Mouse (Mus musculus) ovary, postnatal 10 days (tissue): ENCODE measurements around the gene Fgl2.
A peak's percentile ranks its signal among the peaks of the same experiment; 100 is the strongest.
"Not testable (repeated sequence)": the region's sequence is repeated elsewhere in the genome, so short reads cannot be mapped to it uniquely, and the experiment has no call there.

Source experiments
- DNase-seq: peaks from one replicate; pipeline ENCODE4 v3.0.0; 2022; ENCODE audit warnings: low spot score

Gene Fgl2

DNA sequence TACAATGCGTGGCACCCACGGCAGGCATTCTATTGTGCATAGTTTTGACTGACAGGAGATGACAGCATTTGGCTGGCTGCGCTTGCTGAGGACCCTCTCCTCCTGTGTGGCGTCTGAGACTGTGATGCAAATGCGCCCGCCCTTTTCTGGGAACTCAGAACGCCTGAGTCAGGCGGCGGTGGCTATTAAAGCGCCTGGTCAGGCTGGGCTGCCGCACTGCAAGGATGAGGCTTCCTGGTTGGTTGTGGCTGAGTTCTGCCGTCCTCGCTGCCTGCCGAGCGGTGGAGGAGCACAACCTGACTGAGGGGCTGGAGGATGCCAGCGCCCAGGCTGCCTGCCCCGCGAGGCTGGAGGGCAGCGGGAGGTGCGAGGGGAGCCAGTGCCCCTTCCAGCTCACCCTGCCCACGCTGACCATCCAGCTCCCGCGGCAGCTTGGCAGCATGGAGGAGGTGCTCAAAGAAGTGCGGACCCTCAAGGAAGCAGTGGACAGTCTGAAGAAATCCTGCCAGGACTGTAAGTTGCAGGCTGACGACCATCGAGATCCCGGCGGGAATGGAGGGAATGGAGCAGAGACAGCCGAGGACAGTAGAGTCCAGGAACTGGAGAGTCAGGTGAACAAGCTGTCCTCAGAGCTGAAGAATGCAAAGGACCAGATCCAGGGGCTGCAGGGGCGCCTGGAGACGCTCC lies at the start of gene Fgl2:
Gene Fgl2 (plus strand): TSS at position 150 of the 687 bp plus-strand sequence.
- peak; percentile 39 for DNase-seq

GRCm38 (mm10) chr5:21326494-21326893 lies 45.9 kb upstream of the Fgl2 start:
- no peak for DNase-seq

GRCm38 (mm10) chr5:21328560-21328959 lies 43.9 kb upstream of the Fgl2 start:
- no peak for DNase-seq

GRCm38 (mm10) chr5:21329672-21330665 lies 42.5 kb upstream of the Fgl2 start:
- no peak for DNase-seq

DNA sequence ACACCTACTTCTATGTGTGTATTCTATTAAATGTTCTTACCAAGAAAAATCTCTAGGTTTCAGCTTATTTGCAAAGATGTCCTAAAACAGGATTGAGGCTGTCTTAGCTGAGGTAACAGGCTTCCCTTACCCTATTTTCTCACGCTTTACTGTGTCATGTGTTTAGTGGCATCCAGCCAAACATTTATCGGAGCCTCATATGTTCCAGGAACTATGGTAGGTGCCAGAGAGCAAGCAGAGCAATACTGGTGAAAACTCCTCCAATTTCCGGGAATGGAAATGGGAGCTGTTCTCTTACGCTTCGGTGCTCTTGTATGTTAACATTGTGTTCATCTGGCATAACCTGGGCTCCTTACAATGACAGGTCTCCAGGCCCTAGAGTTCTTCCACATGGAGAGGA lies 40.8 kb upstream of the Fgl2 start:
- DNase-seq, result no peak

DNA sequence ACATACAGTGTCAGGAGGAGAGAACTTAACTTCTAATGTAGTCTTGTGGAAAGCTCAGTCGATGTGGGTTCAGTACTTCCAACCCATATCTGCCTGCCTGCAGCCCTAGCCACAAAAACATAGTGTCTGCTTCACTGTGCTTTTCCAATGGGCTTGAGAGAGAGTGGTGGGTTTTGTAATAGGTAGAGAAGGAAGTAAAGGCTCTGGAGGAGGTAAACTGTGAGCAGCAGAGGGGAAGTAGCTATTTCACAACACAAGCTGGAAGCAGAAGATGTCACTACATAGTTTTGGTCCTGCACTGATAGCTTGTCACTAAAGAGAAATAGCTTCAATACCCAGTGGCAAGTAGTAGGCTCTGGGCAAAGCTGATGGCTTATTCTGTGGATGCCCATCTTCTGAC lies 40.3 kb upstream of the Fgl2 start:
- no peak for DNase-seq

DNA sequence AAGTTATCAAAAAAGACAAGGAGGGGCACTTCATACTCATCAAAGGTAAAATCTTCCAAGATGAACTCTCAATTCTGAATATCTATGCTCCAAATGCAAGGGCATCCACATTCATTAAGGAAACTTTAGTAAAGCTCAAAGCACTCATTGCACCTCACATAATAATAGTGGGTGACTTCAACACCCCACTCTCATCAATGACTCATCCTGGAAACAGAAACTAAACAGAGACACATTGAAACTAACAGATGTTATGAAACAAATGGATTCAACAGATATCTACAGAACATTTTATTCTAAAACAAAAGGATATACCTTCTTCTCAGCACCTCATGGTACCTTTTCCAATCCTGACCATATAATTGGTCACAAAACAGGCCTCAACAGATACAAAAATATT lies 30.2 kb upstream of the Fgl2 start:
- not testable (repeated sequence) for DNase-seq

GRCm38 (mm10) chr5:21348366-21348765 lies 24.1 kb upstream of the Fgl2 start:
- DNase-seq, result no peak

DNA sequence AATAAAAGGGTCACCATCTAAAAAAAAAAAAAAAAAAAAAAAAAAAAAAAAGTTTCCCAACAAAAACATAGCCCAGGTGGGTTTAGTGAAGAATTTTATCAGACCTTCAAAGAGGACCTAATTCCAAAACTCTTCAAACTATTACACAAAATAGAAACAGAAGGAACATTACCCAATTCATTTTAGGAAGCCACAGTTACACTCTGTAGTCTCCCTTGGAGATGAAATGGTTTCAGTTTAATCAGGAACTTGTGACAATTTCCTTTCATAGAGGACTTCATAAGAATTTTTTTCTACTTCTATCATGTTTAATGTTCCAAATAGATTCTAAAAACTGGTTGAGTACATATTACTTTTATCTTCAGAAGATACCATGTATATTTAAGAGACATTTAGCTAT lies 20.8 kb upstream of the Fgl2 start:
- no peak for DNase-seq

GRCm38 (mm10) chr5:21358648-21359047 lies 13.8 kb upstream of the Fgl2 start:
- DNase-seq, result no peak

DNA sequence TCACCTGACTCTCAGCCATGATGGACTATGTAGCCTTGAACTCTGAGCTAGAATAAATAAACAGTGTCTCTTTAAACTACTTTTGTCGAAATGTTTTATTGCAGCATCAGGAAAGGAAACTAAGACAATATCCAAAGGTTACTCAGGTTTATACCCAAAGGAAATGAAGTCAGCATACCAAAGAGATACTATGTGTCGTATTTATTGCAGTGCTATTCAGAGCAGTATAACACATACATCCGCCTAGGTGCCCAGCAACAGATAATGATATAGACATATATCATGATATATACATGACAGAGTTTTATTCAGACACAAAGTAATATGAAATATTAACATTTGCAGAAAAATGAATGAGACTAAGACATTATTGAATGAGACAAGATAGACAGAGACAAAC lies 9.1 kb upstream of the Fgl2 start:
- no peak for DNase-seq

GRCm38 (mm10) chr5:21366338-21367053 lies 5.9 kb upstream of the Fgl2 start:
- no peak for DNase-seq

DNA sequence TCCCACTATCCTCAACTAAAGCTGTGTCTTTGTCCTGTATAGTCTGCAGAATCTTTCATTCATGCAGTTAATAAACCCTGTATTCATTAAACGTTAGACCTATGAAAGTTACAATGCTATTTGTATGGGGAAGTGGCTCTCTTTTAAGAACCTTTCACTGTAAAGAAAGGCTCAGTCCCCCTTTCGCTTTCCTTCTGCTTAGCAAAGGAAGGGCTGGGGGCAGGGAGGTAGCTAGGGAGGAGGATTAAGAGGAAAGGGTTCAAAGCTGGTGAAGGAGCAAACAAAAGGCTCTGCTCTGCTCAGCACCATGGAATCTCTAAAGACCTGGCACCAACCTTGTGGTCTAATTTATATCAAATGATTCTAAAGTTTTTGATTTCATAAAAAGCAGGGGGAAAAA lies 4.9 kb upstream of the Fgl2 start:
- no peak for DNase-seq

DNA sequence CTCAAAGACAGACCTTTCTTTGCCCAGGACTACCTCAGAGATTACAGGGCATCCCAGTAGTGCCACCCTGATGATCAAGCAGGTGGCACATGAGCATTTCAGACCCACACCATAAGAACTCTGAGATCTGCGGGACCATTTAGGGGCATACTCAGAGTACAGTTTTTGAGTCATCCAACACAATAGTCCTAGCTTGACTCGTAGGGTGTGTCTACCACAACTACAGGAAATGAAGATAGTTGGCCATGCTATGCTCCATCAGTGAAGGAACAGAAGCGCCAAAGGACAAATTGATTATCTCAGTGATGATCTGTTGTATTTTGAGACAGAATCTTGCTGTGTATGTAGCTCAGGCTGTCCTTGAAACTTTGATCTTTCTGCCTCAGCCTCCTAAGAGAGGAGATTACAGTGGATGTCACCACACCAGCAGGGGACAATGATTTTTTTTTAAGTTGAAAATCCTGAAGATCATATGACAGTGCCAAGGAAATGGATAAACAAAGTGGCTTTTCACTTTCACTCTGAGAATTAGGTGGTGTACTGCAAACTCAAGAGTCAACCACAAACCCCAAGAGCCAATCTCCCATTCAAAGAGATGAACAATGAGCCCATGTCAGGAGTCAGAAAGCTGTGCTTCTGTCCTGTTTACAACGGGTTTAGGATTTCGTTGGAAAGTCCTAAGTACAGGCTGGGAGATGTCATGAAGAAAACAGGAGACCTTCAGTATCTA lies 2.1 kb upstream of the Fgl2 start:
- no peak for DNase-seq

GRCm38 (mm10) chr5:21371920-21372319 lies 522 bp upstream of the Fgl2 start:
- no peak for DNase-seq

DNA sequence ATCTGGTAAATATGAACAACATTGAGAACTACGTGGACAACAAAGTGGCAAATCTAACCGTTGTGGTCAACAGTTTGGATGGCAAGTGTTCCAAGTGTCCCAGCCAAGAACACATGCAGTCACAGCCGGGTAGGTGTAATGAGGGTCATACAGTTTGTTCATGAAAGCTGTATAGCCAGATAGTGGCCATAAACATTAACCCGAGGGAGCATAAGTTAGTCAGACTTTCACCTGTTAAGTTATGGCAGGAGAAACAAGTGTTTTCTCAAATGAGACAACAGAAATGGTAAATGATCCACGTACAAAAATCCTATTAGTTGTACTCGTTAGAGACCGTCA lies 707 bp downstream of the Fgl2 start:
- DNase-seq, result no peak

DNA sequence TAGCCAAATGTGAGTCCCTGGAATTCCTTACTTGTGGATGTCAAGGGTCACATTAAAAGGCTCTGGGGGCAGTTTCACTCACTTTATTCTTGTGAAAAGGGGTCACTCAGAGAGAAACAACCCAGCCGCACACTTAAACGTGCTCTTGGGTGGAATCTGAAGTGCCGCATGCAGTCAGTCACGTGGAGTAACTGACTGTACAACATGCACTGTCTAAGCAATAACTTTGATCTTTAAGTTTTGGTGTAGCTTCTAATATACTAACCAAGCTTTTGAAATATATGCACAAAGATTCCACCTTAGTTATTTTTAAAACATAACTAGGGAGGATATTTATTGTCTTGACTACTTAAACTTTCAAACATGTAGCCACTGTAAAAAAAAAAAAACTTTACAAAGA lies 4.5 kb downstream of the Fgl2 start:
- no peak for DNase-seq

DNA sequence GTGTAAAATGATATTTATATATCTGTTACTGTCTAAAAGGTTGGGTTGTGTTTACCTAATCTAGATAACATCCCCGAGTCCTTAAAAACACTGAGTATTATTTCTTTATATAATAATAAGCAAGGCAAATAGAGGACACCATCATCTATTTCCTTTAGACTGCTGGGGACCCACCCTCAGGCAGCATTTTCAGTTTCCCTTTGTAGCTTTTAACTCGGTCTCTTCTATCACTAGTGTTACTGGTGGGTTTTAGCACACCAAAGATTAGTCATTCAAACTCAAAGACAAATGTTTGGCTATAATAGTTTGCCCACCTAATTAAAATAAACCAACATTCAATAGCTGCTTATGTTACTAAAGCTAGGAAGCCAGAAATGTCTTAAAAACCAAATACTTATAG lies 6.0 kb downstream of the Fgl2 start:
- DNase-seq, result no peak

DNA sequence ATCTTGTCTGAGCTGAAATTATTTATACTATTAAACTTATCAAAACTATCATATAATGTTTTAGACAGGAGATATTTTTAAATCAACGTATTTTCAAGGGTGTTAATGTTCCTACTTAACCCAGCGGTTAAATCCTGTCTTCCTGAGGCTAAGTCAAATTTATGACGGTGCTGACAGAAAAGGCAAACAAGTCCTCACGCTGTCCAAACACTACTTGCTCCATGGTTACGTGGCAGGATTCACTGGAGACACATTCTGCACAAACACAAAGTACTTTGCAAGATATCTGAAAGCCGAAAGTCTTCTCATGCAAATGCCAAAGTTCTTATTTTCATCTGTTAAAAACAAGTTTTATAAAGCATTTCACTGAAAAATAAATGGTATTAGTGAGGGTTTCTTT lies 9.5 kb downstream of the Fgl2 start:
- no peak for DNase-seq

DNA sequence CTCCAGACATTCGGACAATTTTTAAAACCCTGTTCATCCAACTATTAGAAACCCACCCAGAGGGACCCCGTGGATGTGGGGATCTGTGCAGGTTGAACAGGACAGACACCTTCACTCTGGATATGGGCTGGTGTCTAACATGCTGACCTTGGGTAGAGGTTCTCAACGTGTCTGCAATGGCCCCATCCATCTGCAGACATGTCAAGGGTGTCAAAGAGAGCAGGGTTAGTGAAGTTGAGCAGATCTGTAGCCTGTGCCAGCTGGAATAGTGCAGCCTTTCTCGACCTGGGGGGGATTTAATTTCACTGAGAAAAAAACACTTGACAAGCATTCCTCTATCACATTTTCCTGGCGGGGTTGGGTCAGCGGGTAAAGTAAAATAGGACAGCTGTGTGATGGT lies 10.2 kb downstream of the Fgl2 start:
- DNase-seq, result no peak

GRCm38 (mm10) chr5:21383392-21384251 lies 11.2 kb downstream of the Fgl2 start:
- DNase-seq, result no peak
